23 mouse cellular contexts compared by ENCODE assay signal in genomic region chr6:97893546-97893945, GRCm38 (mm10).
"Had no signal": no experiment of that assay in that cellular context is flagged by ENCODE, and none has a peak within 500 bp of the region (broad histone marks: within the 10 kb centered on the region; RNA-seq: fewer than 3 reads in every experiment).

No protein-coding gene starts in this region.

- H3K4me3 ChIP-seq: heart, embryonic 10.5 days; heart, embryonic 12.5 days; hindbrain, embryonic 13.5 days; hindbrain, embryonic 15.5 days; kidney, embryonic 15.5 days; limb, embryonic 12.5 days; liver, embryonic 12.5 days had no signal

- DNase-seq: forebrain, postnatal 0 days; gastrocnemius, postnatal 14 days; gastrocnemius, postnatal 36 days; heart, adult 18-20 months; heart, postnatal 10 days; kidney, adult 11 months; kidney, adult 2 months; kidney, adult 9 months; kidney, postnatal 14 days; kidney, postnatal 36 days; layer of hippocampus, adult 9-11 months; layer of hippocampus, postnatal 36 days; left cerebral cortex, postnatal 4 days had no signal

- H3K36me3 ChIP-seq: heart, embryonic 10.5 days; heart, embryonic 12.5 days; hindbrain, embryonic 13.5 days; hindbrain, embryonic 15.5 days; kidney, embryonic 15.5 days; limb, embryonic 12.5 days; liver, embryonic 12.5 days had no signal

- H3K9ac ChIP-seq: forebrain, postnatal 0 days; heart, embryonic 12.5 days; hindbrain, embryonic 13.5 days; hindbrain, embryonic 15.5 days; kidney, embryonic 15.5 days; limb, embryonic 12.5 days; liver, embryonic 12.5 days had no signal

- H3K4me1 ChIP-seq: hindbrain, embryonic 13.5 days; hindbrain, embryonic 15.5 days; kidney, embryonic 15.5 days; liver, embryonic 12.5 days had no signal

- ATAC-seq: forebrain, postnatal 0 days; hindbrain, postnatal 0 days; intestine, embryonic 16.5 days; liver, embryonic 12.5 days had no signal

- H3K27me3 ChIP-seq: heart, embryonic 12.5 days; hindbrain, embryonic 13.5 days; hindbrain, embryonic 15.5 days; kidney, embryonic 15.5 days; limb, embryonic 12.5 days; liver, embryonic 12.5 days had no signal

- H3K4me2 ChIP-seq: heart, embryonic 12.5 days; hindbrain, embryonic 13.5 days; hindbrain, embryonic 15.5 days; kidney, embryonic 15.5 days; limb, embryonic 12.5 days; liver, embryonic 12.5 days had no signal

- H3K27ac ChIP-seq: heart, embryonic 10.5 days; hindbrain, embryonic 13.5 days; hindbrain, embryonic 15.5 days; hindbrain, postnatal 0 days; kidney, embryonic 15.5 days; kidney, postnatal 0 days; limb, embryonic 12.5 days; liver, embryonic 12.5 days had no signal

- H3K9me3 ChIP-seq: heart, embryonic 10.5 days; heart, embryonic 12.5 days; hindbrain, embryonic 13.5 days; hindbrain, embryonic 15.5 days; kidney, embryonic 15.5 days; limb, embryonic 12.5 days; liver, embryonic 12.5 days had no signal
